Mouse (Mus musculus) urinary bladder, postnatal 14 days (tissue): ENCODE measurements at regions not wholly inside any gene's neighbourhood (a gene's known extent, or its start where the extent isn't known, plus 50 kb on each side); places are given as distances from the start of the nearest gene placed in this dataset.

Source experiments
- DNase-seq: peaks from one replicate; pipeline ENCODE4 v3.0.0; 2021; ENCODE audit warnings: low spot score

GRCm38 (mm10) chr6:10970587-10971138 is 936.6 kb downstream of the Ndufa4 start:
- DNase-seq, result peak; percentile 3

GRCm38 (mm10) chr6:10969841-10970536 is 937.3 kb downstream of the Ndufa4 start:
- DNase-seq, result peak; percentile 9

- DNase-seq, result no peak
Measured at GRCm38 (mm10) chr6:10943545-10943944, 963.8 kb downstream of the Ndufa4 start.

- DNase-seq, result no peak
Measured at GRCm38 (mm10) chr6:10941470-10941869, 965.8 kb downstream of the Ndufa4 start.
